Mouse (Mus musculus) embryo, embryonic 11.5 days (tissue): ENCODE measurements at regions not wholly inside any gene's neighbourhood (a gene's known extent, or its start where the extent isn't known, plus 50 kb on each side); places are given as distances from the start of the nearest gene placed in this dataset.

Experiments
- DNase-seq: peaks from one replicate; pipeline ENCODE4 v3.0.0-alpha.2; 2012; ENCODE audit warnings: low read depth, low spot score

- DNase-seq, result no peak
Observed at GRCm38 (mm10) chr1:94235426-94235825, 183.1 kb upstream of the Pdcd1 start.

DNA sequence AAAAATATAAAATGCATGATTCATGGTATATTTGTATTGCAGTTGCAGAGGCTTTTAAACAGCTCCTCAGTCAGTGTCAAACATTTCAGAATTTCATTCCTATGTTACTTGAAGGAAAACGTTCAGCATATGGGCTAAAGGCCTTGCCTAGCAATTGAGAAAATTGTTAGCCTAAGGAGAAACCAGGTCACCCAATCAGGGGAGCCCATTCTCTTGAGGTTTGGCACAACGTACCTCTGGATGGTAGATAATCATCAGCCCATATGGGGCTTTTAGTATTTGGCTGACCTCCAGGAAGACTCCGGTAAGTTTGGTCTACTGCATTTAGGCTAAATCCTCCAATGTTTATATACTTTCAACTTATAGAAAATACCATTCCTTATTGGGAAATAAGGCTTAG, 168.7 kb upstream of the Pdcd1 start:
- no peak for DNase-seq

GRCm38 (mm10) chr1:94217407-94217806, 165.1 kb upstream of the Pdcd1 start:
- no peak for DNase-seq

DNA sequence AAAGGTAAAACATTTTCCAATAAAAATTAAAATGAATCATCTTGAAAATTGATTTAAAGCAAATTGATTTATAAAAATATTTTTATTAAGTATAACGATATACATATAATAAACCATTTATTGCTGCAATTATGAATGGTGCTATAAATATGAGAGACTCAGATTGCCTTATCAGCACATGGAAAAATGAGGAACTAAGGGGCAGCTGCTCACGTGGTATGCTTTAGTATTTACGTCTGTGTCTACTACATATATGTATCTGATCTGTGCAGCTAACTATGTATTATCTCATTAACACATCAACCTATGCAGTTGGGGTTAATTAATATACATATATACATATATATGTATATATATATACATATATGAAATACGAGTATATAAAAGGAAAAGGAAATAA, 156.6 kb upstream of the Pdcd1 start:
- DNase-seq, result no peak

GRCm38 (mm10) chr1:94207859-94208258, 155.5 kb upstream of the Pdcd1 start:
- no peak for DNase-seq

GRCm38 (mm10) chr1:94203281-94203680, 150.9 kb upstream of the Pdcd1 start:
- DNase-seq, result no peak

GRCm38 (mm10) chr1:94183876-94184275, 131.5 kb upstream of the Pdcd1 start:
- DNase-seq, result no peak

- no peak for DNase-seq
Observed at GRCm38 (mm10) chr1:94149958-94150357, 97.6 kb upstream of the Pdcd1 start.

GRCm38 (mm10) chr1:94147015-94147414, 94.7 kb upstream of the Pdcd1 start:
- no peak for DNase-seq

DNA sequence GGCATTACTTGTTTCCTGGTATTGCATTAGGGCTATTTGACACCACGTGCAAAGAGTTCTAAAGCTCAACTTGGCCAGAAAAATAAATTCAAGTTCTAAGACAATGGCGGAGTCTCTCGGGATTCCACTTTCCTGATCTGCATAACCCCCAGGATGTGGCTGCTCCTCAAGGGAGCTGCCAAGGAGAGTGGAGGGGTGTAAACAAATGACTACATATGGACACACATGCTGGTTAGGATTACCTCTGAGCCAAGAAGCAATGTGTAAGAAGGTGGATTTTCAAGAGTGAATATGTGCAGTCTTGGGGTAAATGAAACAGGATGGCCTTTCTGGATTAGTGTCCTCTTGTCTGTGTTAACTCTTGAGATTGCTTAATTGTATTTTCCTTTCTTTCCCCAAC, 88.2 kb upstream of the Pdcd1 start:
- no peak for DNase-seq

- peak; percentile 4 for DNase-seq
Observed at GRCm38 (mm10) chr1:94139445-94140062, 87.2 kb upstream of the Pdcd1 start.

- no peak for DNase-seq
Observed at GRCm38 (mm10) chr1:94136731-94137130, 84.4 kb upstream of the Pdcd1 start.
